In the genomic region with DNA sequence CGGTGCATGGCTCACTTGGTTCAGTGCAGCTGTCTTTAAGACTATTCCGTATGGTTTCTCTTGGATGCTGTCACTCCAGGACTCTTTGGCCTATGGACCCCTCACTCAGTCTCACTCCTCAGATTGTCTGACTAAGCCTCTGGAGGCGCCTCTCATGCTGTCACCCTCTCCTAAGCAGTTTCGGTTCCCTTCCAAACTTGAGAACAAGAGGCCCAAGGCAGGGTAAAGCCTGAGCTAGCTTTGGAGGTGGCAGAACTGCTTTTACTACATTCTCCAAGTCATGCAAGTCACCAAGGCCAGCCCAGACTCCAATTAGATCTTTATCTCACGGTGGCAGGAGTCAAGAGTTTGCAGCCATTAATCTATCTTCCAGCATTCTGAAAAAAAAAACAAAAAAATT, we compare ENCODE assay signal across 17 mouse cellular contexts.
DNase-seq lines count a peak whose midpoint lies in the region; ATAC-seq and TF ChIP-seq lines count a peak whose summit lies in the region.
"Had no signal": no experiment of that assay in that cellular context is flagged by ENCODE, and none has a peak within 500 bp of the region (broad histone marks: within the 10 kb centered on the region; RNA-seq: fewer than 3 reads in every experiment).

No protein-coding gene starts in this region.

- peak overlapping the region; percentile 4; the same call in 1 of the 2 replicates for H3K27ac ChIP-seq in small intestine, adult 2 months (ENCODE audit: insufficient read depth, low read depth, low read length)
- no peak overlapping the region for H3K27ac ChIP-seq in forebrain, embryonic 14.5 days (ENCODE audit: low read depth, low read length)
- H3K27ac ChIP-seq: forebrain, embryonic 12.5 days; midbrain, embryonic 13.5 days; stomach, postnatal 0 days had no signal

- H3K27me3 ChIP-seq in small intestine, adult 2 months (ENCODE audit: control insufficient read depth, insufficient read depth, low read length): no peaks in the 10 kb centered on the region
- H3K27me3 ChIP-seq in forebrain, embryonic 14.5 days (replicated peaks; ENCODE audit: control insufficient read depth, insufficient read depth, low read length): no peaks in the 10 kb centered on the region
- H3K27me3 ChIP-seq: forebrain, embryonic 12.5 days; midbrain, embryonic 13.5 days had no signal

- no peaks in the 10 kb centered on the region for H3K9me3 ChIP-seq in forebrain, embryonic 14.5 days (replicated peaks; ENCODE audit: control insufficient read depth, low read length)
- H3K9me3 ChIP-seq: forebrain, embryonic 12.5 days; midbrain, embryonic 13.5 days had no signal

- H3K4me3 ChIP-seq in small intestine, adult 2 months (ENCODE audit: low read depth, low read length): no peak overlapping the region
- H3K4me3 ChIP-seq in forebrain, embryonic 14.5 days (ENCODE audit: low read depth, low read length): no peak overlapping the region
- H3K4me3 ChIP-seq: forebrain, embryonic 12.5 days; midbrain, embryonic 13.5 days had no signal

- no peak for ATAC-seq in forebrain, embryonic 14.5 days
- ATAC-seq: inflammation-experienced regulatory T-cells, adult 6 months; midbrain, embryonic 13.5 days had no signal

- no peak overlapping the region for H3K9ac ChIP-seq in forebrain, embryonic 14.5 days (ENCODE audit: low read length)
- H3K9ac ChIP-seq: forebrain, embryonic 12.5 days; midbrain, embryonic 13.5 days had no signal

- DNase-seq in heart, adult 11 months: peak; percentile 95
- DNase-seq in heart, postnatal 36 days: no peak
- DNase-seq in layer of hippocampus, adult 9-11 months: peak; percentile 49
- no peak for DNase-seq in layer of hippocampus, adult 9-10 months (ENCODE audit: low spot score)
- DNase-seq in urinary bladder, postnatal 14 days (ENCODE audit: low spot score): peak; percentile 68
- no peak for DNase-seq in urinary bladder, postnatal 10 days (ENCODE audit: low spot score)
- no peak for DNase-seq in forebrain, embryonic 14.5 days (ENCODE audit: low spot score)
- DNase-seq: adrenal gland, postnatal 10 days; left cerebral cortex, postnatal 4 days; right cerebral cortex, postnatal 25 days; thymus, postnatal 25 days had no signal

- no peak for TF ChIP-seq POLR2A in small intestine, adult 2 months (IDR thresholded peaks at IDR 0.05; ENCODE audit: low read depth, low read length)

- 75% methylated on average over 5 of the region's 5 CpGs for WGBS in small intestine, adult 2 months
- WGBS in forebrain, embryonic 14.5 days: 85% methylated on average over 5 of the region's 5 CpGs

- no peak overlapping the region for H3K4me2 ChIP-seq in forebrain, embryonic 14.5 days (ENCODE audit: low read length)
- H3K4me2 ChIP-seq: forebrain, embryonic 12.5 days; heart, embryonic 11.5 days; midbrain, embryonic 13.5 days had no signal

- no peak for TF ChIP-seq CTCF in small intestine, adult 2 months (IDR thresholded peaks at IDR 0.05; ENCODE audit: extremely low read depth, insufficient read length, insufficient replicate concordance, low read depth, low read length)

- peaks cover 24% of the 10 kb centered on the region; the same call in 1 of the 2 replicates for H3K4me1 ChIP-seq in small intestine, adult 2 months (ENCODE audit: control insufficient read depth, insufficient read depth, insufficient read length, low read length)
- peaks cover 2% of the 10 kb centered on the region; the same call in 1 of the 2 replicates for H3K4me1 ChIP-seq in forebrain, embryonic 14.5 days (ENCODE audit: control insufficient read depth, insufficient read depth, low read length)
- H3K4me1 ChIP-seq: forebrain, embryonic 12.5 days; midbrain, embryonic 13.5 days had no signal

- H3K36me3 ChIP-seq in small intestine, adult 2 months (ENCODE audit: control insufficient read depth, insufficient read depth, low read length): no peaks in the 10 kb centered on the region
- H3K36me3 ChIP-seq in forebrain, embryonic 14.5 days (ENCODE audit: control insufficient read depth, insufficient read depth, low read length): no peaks in the 10 kb centered on the region
- H3K36me3 ChIP-seq: forebrain, embryonic 12.5 days; midbrain, embryonic 13.5 days had no signal

- intact Hi-C loops in heart, postnatal 36 days (cut with DNase I): no loop called here

Comparison
In these comparisons a context has a peak if more than half of its experiments do, and no peak if none do; other contexts are left out.
1. DNase-seq: peak in heart, adult 11 months (single experiment), layer of hippocampus, adult 9-11 months (single experiment) and urinary bladder, postnatal 14 days (single experiment); none in heart, postnatal 36 days (0 of 2), layer of hippocampus, adult 9-10 months (single experiment), urinary bladder, postnatal 10 days (single experiment) and forebrain, embryonic 14.5 days (single experiment).